Mouse (Mus musculus) liver, embryonic 14.5 days (tissue): ENCODE measurements around the gene Kdm4b. TPM values are rescaled to one million over a fixed set of nuclear protein-coding genes. Genes with fewer than 3 reads are reported as not detected.

Source experiments
- ATAC-seq: fragments of 200-750 bp; cut with Nextera tagmentation; 2 replicates; pipeline ENCODE4 v1.8.0; 2017; ENCODE audit warnings: moderate number of reproducible peaks, mild to moderate bottlenecking, moderate library complexity; ENCODE audit not compliant: insufficient read depth
- DNase-seq, 3 experiments: peaks; one replicate each; pipeline ENCODE4 v3.0.0-alpha.2; 2012 to 2013; ENCODE audit warnings: low read depth in 3 of 3, low spot score in 3 of 3
- H3K27ac ChIP-seq: fragments of 300-500 bp; sonication (generic); 2 replicates; pipeline ENCODE4 v1.5.1; 2014; ENCODE audit warnings: moderate library complexity, mild to moderate bottlenecking, control low read depth, inconsistent platforms
- H3K27me3 ChIP-seq: fragments of 300-500 bp; sonication (generic); 2 replicates; pipeline ENCODE4 v1.6.1; 2014; ENCODE audit warnings: mild to moderate bottlenecking, low read length, moderate library complexity; ENCODE audit not compliant: control insufficient read depth, insufficient read depth
- H3K36me3 ChIP-seq: fragments of 300-500 bp; sonication (generic); replicated peaks from 2 replicates; pipeline ENCODE4 v1.6.1; 2014; ENCODE audit warnings: low read depth; ENCODE audit not compliant: control insufficient read depth, insufficient read depth
- H3K4me1 ChIP-seq, 2 experiments: fragments of 200-500 bp in 1 of 2; fragments of 300-500 bp in 1 of 2; sonication (generic) in 1 of 2; replicated peaks; 2 replicates each; pipeline ENCODE4 v1.6.1; 2012 to 2014; ENCODE audit warnings: antibody characterized with exemption in 1 of 2, inconsistent platforms in 1 of 2, low read length in 1 of 2; ENCODE audit not compliant: control insufficient read depth in 2 of 2, insufficient read depth in 2 of 2
- H3K4me2 ChIP-seq: fragments of 300-500 bp; sonication (generic); 2 replicates; pipeline ENCODE4 v1.6.1; 2014; ENCODE audit warnings: low read depth, mild to moderate bottlenecking, control low read depth, moderate library complexity
- H3K4me3 ChIP-seq, 2 experiments: fragments of 200-500 bp in 1 of 2; fragments of 300-500 bp in 1 of 2; sonication (generic) in 1 of 2; 2 replicates each; pipeline ENCODE4 v1.5.1; 2012 to 2014; ENCODE audit warnings: low read depth in 2 of 2, low read length in 2 of 2, mild to moderate bottlenecking in 2 of 2, control low read depth in 1 of 2, inconsistent platforms in 1 of 2, moderate library complexity in 1 of 2; ENCODE audit not compliant: insufficient read depth in 1 of 2
- H3K9ac ChIP-seq: fragments of 300-500 bp; sonication (generic); replicated peaks from 2 replicates; pipeline ENCODE4 v1.6.1; 2014; ENCODE audit warnings: mild to moderate bottlenecking, control low read depth, moderate library complexity
- H3K9me3 ChIP-seq: fragments of 300-500 bp; sonication (generic); 2 replicates; pipeline ENCODE4 v1.6.1; 2016; ENCODE audit warnings: low read length, mixed read lengths; ENCODE audit not compliant: control insufficient read depth
- CTCF ChIP-seq: IDR thresholded peaks from 2 replicates; pipeline ENCODE4 v1.5.1; 2016; ENCODE audit warnings: antibody characterized with exemption, low read depth, control low read depth
- EP300 ChIP-seq: IDR thresholded peaks from 2 replicates; pipeline ENCODE4 v1.6.1; 2016; ENCODE audit warnings: antibody characterized with exemption, low read depth
- WGBS: fragments of 180-500 bp; shearing (Covaris S2); extraction: QIAGEN DNeasy Blood & Tissue Kit; methylation state at CpG from one replicate; pipeline ENCODE4 v1.1.7; 2014; ENCODE audit not compliant: insufficient replicate concordance; 5-methylcytosine and 5-hydroxymethylcytosine counted together
- polyA plus RNA-seq, 2 experiments: library from polyadenylated mRNA; depleted of rRNA in 1 of 2; stranded (reverse) in 1 of 2; unstranded in 1 of 2; fragments of >200 nt; fragmentation: Nextera tagmentation in 1 of 2; extraction: Ambion mirVana in 1 of 2; gene quantifications; 2 replicates each; pipeline versions ENCODE4 v1.2.1 to v1.2.3; 2012 to 2014

Gene Kdm4b
- polyA plus RNA-seq, 2 experiments: 4.2 to 4.5 TPM

- Histone ChIP-seq H3K4me2 (no peak overlapping the region), H3K9me3 (no peaks in the 10 kb centered on the region), H3K9ac (no peak overlapping the region), H3K36me3 (no peaks in the 10 kb centered on the region; the same call in 1 of the 2 replicates), H3K27me3 (no peaks in the 10 kb centered on the region), H3K4me3 (no peak overlapping the region), H3K4me1 (peaks cover 0 to 13% of the 10 kb centered on the region in 2 experiments; a peak in 2 of 4 replicates), H3K27ac (no peak overlapping the region)
- ATAC-seq (no peak), DNase-seq (no peak)
- WGBS: 57% methylated on average over 4 of the region's 4 CpGs
- TF ChIP-seq CTCF (no peak), EP300 (no peak)
Observed at GRCm38 (mm10) chr17:56406878-56407277, 81.0 kb downstream of the Kdm4b start.

GRCm38 (mm10) chr17:56407379-56407778, 81.5 kb downstream of the Kdm4b start:
- H3K36me3 ChIP-seq: no peaks in the 10 kb centered on the region
- no peaks in the 10 kb centered on the region for H3K9me3 ChIP-seq
- 58% methylated on average over 8 of the region's 8 CpGs for WGBS
- no peak overlapping the region for H3K27ac ChIP-seq
- no peaks in the 10 kb centered on the region for H3K27me3 ChIP-seq
- no peak for ATAC-seq
- H3K9ac ChIP-seq: no peak overlapping the region
- no peak overlapping the region for H3K4me2 ChIP-seq
- no peak overlapping the region for H3K4me3 ChIP-seq
- H3K4me1 ChIP-seq: peaks cover 0 to 13% of the 10 kb centered on the region in 2 experiments; a peak in 2 of 4 replicates
- no peak for TF ChIP-seq EP300
- TF ChIP-seq CTCF: no peak
- no peak for DNase-seq

- H3K36me3 ChIP-seq: no peaks in the 10 kb centered on the region
- no peak overlapping the region for H3K27ac ChIP-seq
- no peaks in the 10 kb centered on the region for H3K9me3 ChIP-seq
- WGBS: 42% methylated on average over 13 of the region's 13 CpGs
- H3K4me3 ChIP-seq: no peak overlapping the region
- ATAC-seq (no peak), DNase-seq (no peak)
- no peaks in the 10 kb centered on the region for H3K27me3 ChIP-seq
- H3K4me2 ChIP-seq: no peak overlapping the region
- peaks cover 0 to 13% of the 10 kb centered on the region in 2 experiments; a peak in 2 of 4 replicates for H3K4me1 ChIP-seq
- H3K9ac ChIP-seq: no peak overlapping the region
- TF ChIP-seq CTCF: no peak
- TF ChIP-seq EP300: no peak
Observed at GRCm38 (mm10) chr17:56408965-56409625, 83.2 kb downstream of the Kdm4b start.

- DNase-seq: no peak
- no peak for ATAC-seq
Observed at GRCm38 (mm10) chr17:56409759-56410158, 83.9 kb downstream of the Kdm4b start.

GRCm38 (mm10) chr17:56411437-56411836, 85.6 kb downstream of the Kdm4b start:
- no peak for TF ChIP-seq EP300
- no peak for TF ChIP-seq CTCF
- H3K9me3 ChIP-seq: no peaks in the 10 kb centered on the region
- H3K27ac ChIP-seq: no peak overlapping the region
- no peaks in the 10 kb centered on the region for H3K27me3 ChIP-seq
- DNase-seq (no peak), ATAC-seq (no peak)
- H3K4me3 ChIP-seq: no peak overlapping the region
- no peaks in the 10 kb centered on the region for H3K36me3 ChIP-seq
- no peak overlapping the region for H3K4me2 ChIP-seq
- H3K4me1 ChIP-seq: peaks cover 0 to 4% of the 10 kb centered on the region in 2 experiments; a peak in 1 of 4 replicates
- H3K9ac ChIP-seq: no peak overlapping the region
- 44% methylated on average over 7 of the region's 7 CpGs for WGBS

More at GRCm38 (mm10) chr17:56409759-56410158, 83.9 kb downstream of the Kdm4b start:
- TF ChIP-seq EP300 (no peak), CTCF (no peak)
- Histone ChIP-seq H3K4me1 (peaks cover 0 to 13% of the 10 kb centered on the region in 2 experiments; a peak in 2 of 4 replicates), H3K4me3 (no peak overlapping the region), H3K27ac (no peak overlapping the region), H3K36me3 (no peaks in the 10 kb centered on the region), H3K9me3 (no peaks in the 10 kb centered on the region), H3K9ac (no peak overlapping the region), H3K27me3 (no peaks in the 10 kb centered on the region), H3K4me2 (no peak overlapping the region)
- 47% methylated on average over 8 of the region's 8 CpGs for WGBS
